Mouse (Mus musculus) spleen, adult 12 weeks (tissue): ENCODE results near the gene Cox7a2l.
A peak's percentile ranks its signal among the peaks of the same experiment; 100 is the strongest.

Experiments
- DNase-seq: peaks from one replicate; pipeline ENCODE4 v3.0.0; 2022; ENCODE audit warnings: low spot score

Gene Cox7a2l

GRCm38 (mm10) chr17:83517280-83518015 lies at the start of gene Cox7a2l:
Gene Cox7a2l, minus strand, starts transcription at chr17:83517330.
- no peak for DNase-seq

GRCm38 (mm10) chr17:83565506-83565905 lies 48.4 kb upstream of the Cox7a2l start:
- no peak for DNase-seq

- DNase-seq, result no peak
Measured at GRCm38 (mm10) chr17:83564119-83564820, 47.1 kb upstream of the Cox7a2l start.

GRCm38 (mm10) chr17:83563703-83564111 lies 46.6 kb upstream of the Cox7a2l start:
- DNase-seq, result peak; percentile 34

GRCm38 (mm10) chr17:83562153-83563010 lies 45.3 kb upstream of the Cox7a2l start:
- DNase-seq, result peak; percentile 49

- DNase-seq, result no peak
Measured at GRCm38 (mm10) chr17:83559081-83559480, 42.0 kb upstream of the Cox7a2l start.

GRCm38 (mm10) chr17:83555836-83556235 lies 38.7 kb upstream of the Cox7a2l start:
- no peak for DNase-seq

GRCm38 (mm10) chr17:83554997-83555396 lies 37.9 kb upstream of the Cox7a2l start:
- DNase-seq, result no peak

- DNase-seq, result no peak
Measured at GRCm38 (mm10) chr17:83548501-83549233, 31.5 kb upstream of the Cox7a2l start.

- no peak for DNase-seq
Measured at GRCm38 (mm10) chr17:83547145-83547544, 30.0 kb upstream of the Cox7a2l start.

GRCm38 (mm10) chr17:83545756-83546742 lies 28.9 kb upstream of the Cox7a2l start:
- DNase-seq, result no peak

- no peak for DNase-seq
Measured at GRCm38 (mm10) chr17:83545259-83545658, 28.1 kb upstream of the Cox7a2l start.

- no peak for DNase-seq
Measured at GRCm38 (mm10) chr17:83542424-83542823, 25.3 kb upstream of the Cox7a2l start.

- no peak for DNase-seq
Measured at GRCm38 (mm10) chr17:83539262-83540037, 22.3 kb upstream of the Cox7a2l start.

- no peak for DNase-seq
Measured at GRCm38 (mm10) chr17:83538694-83539093, 21.6 kb upstream of the Cox7a2l start.

GRCm38 (mm10) chr17:83538141-83538540 lies 21.0 kb upstream of the Cox7a2l start:
- no peak for DNase-seq

- no peak for DNase-seq
Measured at GRCm38 (mm10) chr17:83533150-83533549, 16.0 kb upstream of the Cox7a2l start.

GRCm38 (mm10) chr17:83527651-83528381 lies 10.7 kb upstream of the Cox7a2l start:
- DNase-seq, result no peak
